ENCODE assay signal across 10 mouse cellular contexts in genomic region chr2:82053185-82053891, GRCm38 (mm10). TPM values are rescaled to one million over a fixed set of nuclear protein-coding genes. Genes with fewer than 3 reads are reported as not detected.
DNase-seq lines count a peak whose midpoint lies in the region; ATAC-seq and TF ChIP-seq lines count a peak whose summit lies in the region.
"Had no signal": no experiment of that assay in that cellular context is flagged by ENCODE, and none has a peak within 500 bp of the region (broad histone marks: within the 10 kb centered on the region; RNA-seq: fewer than 3 reads in every experiment).

Gene Zfp804a, plus strand, starts transcription at chr2:82053222.

- peak within 1 kb of the TSS; percentile 78 for H3K4me3 ChIP-seq in heart, embryonic 13.5 days
- peak within 1 kb of the TSS; percentile 82 for H3K4me3 ChIP-seq in cerebellum, adult 2 months (replicated peaks; ENCODE audit: insufficient read depth, low read depth, low read length)
- peak within 1 kb of the TSS; percentile 63 for H3K4me3 ChIP-seq in layer of hippocampus, adult 2 months
- H3K4me3 ChIP-seq in liver, embryonic 15.5 days (replicated peaks), result peak within 1 kb of the TSS; percentile 46

- H3K9ac ChIP-seq in heart, embryonic 13.5 days, result peak within 1 kb of the TSS; percentile 82
- H3K9ac ChIP-seq in liver, embryonic 15.5 days, result no peak within 1 kb of the TSS

- 1% methylated on average over 82 of the region's 82 CpGs for WGBS in heart, embryonic 13.5 days
- WGBS in cerebellum, adult 2 months, result under 1% methylated on average over 80 of the region's 82 CpGs
- WGBS in liver, embryonic 15.5 days (ENCODE audit: insufficient replicate concordance), result 1% methylated on average over 78 of the region's 82 CpGs

- intact Hi-C loops in heart, postnatal 25 days (cut with DNase I), result no loop called here

- no peak for ATAC-seq in heart, embryonic 13.5 days (ENCODE audit: extremely low read depth, insufficient number of reproducible peaks, low FRiP score, low TSS enrichment)
- ATAC-seq in liver, embryonic 15.5 days (ENCODE audit: insufficient read depth), result peak; percentile 22; the same call in 1 of the 2 replicates

- no peak for TF ChIP-seq POLR2A in cerebellum, adult 2 months (IDR thresholded peaks at IDR 0.05; ENCODE audit: borderline replicate concordance, insufficient read depth, low read length)

- peaks cover 11% of the 10 kb centered on the region for H3K4me1 ChIP-seq in heart, embryonic 13.5 days
- H3K4me1 ChIP-seq in cerebellum, adult 2 months (ENCODE audit: control insufficient read depth, insufficient read depth, low read length), result no peaks in the 10 kb centered on the region; the same call in 1 of the 2 replicates
- 0 out of 2 replicates have a peak, but pooled peaks cover 3% of the 10 kb centered on the region for H3K4me1 ChIP-seq in liver, embryonic 15.5 days (replicated peaks)

- no peak for TF ChIP-seq CTCF in cerebellum, adult 2 months (IDR thresholded peaks at IDR 0.05; ENCODE audit: borderline replicate concordance, insufficient read depth, low read depth, low read length)
- TF ChIP-seq CTCF in layer of hippocampus, adult 2 months (conservative IDR thresholded peaks at IDR 0.05), result 0 out of 2 replicates have a peak, but pooled peaks have one; percentile 12

- no peaks in the 10 kb centered on the region for H3K9me3 ChIP-seq in heart, embryonic 13.5 days
- H3K9me3 ChIP-seq in liver, embryonic 15.5 days (replicated peaks), result no peaks in the 10 kb centered on the region

- H3K27me3 ChIP-seq in heart, embryonic 13.5 days (replicated peaks), result peaks cover 30% of the 10 kb centered on the region
- no peaks in the 10 kb centered on the region for H3K27me3 ChIP-seq in cerebellum, adult 2 months (ENCODE audit: control insufficient read depth, insufficient read depth, low read length)
- H3K27me3 ChIP-seq in liver, embryonic 15.5 days, result peaks cover 38% of the 10 kb centered on the region

- peak within 1 kb of the TSS; percentile 97 for H3K4me2 ChIP-seq in heart, embryonic 13.5 days
- peak within 1 kb of the TSS; percentile 67 for H3K4me2 ChIP-seq in liver, embryonic 15.5 days

- no peak within 1 kb of the TSS for H3K27ac ChIP-seq in heart, embryonic 13.5 days (replicated peaks)
- peak within 1 kb of the TSS; percentile 85 for H3K27ac ChIP-seq in cerebellum, adult 2 months (ENCODE audit: insufficient read depth, low read length)
- H3K27ac ChIP-seq in layer of hippocampus, adult 2 months, result peak within 1 kb of the TSS; percentile 93
- H3K27ac ChIP-seq in liver, embryonic 15.5 days (replicated peaks), result no peak within 1 kb of the TSS

- DNase-seq in heart, postnatal 25 days (ENCODE audit: low spot score), result no peak
- DNase-seq in cerebellum, adult 2 months, result peak in 1 of 2 experiments; percentile 81
- DNase-seq in frontal cortex, postnatal 10 days (ENCODE audit: low spot score in 2 of 2), result peak; percentile 53 to 55
- DNase-seq in layer of hippocampus, adult 2 months (ENCODE audit: low spot score in 2 of 2), result peak; percentile 53 to 61
- peak; percentile 75 for DNase-seq in right cerebral cortex, postnatal 25 days
- DNase-seq in spleen, adult 18-20 months, result no peak

- no peaks in the 10 kb centered on the region for H3K36me3 ChIP-seq in heart, embryonic 13.5 days
- H3K36me3 ChIP-seq in liver, embryonic 15.5 days (replicated peaks), result no peaks in the 10 kb centered on the region

RNA-seq across cellular contexts. Expression of gene Zfp804a, which starts in this region (rescaled TPM):
- 0.33 and 0.41 TPM in 2 replicates for polyA plus RNA-seq in heart, embryonic 13.5 days (2015; fragmentation: Nextera tagmentation; extraction: Ambion mirVana)
- total RNA-seq in heart, postnatal 25 days (2021), result not detected
- polyA plus RNA-seq in cerebellum, adult 2 months (2012; rRNA removed), result 7.3 and 7.5 TPM in 2 replicates
- total RNA-seq in layer of hippocampus, adult 2 months (2021), result 10 to 100 TPM; 21.5 to 24.4 TPM
- not detected in 2 replicates for polyA plus RNA-seq in liver, embryonic 15.5 days (2015; fragmentation: Nextera tagmentation; extraction: Ambion mirVana)
- total RNA-seq: heart, postnatal 36 days; MEL had no signal

Comparison
In these comparisons a context has a peak if more than half of its experiments do, and no peak if none do; other contexts are left out.
1. RNA of gene Zfp804a (total RNA-seq): 21.5 to 24.4 TPM in layer of hippocampus, adult 2 months; not detected in heart, postnatal 25 days; every median in the first group is over 10 times any median in the second.
2. Peak in ATAC-seq, H3K4me3 ChIP-seq and H3K4me2 ChIP-seq in liver, embryonic 15.5 days; RNA of the gene not detected or under 1 TPM.
3. H3K27ac ChIP-seq: peak in cerebellum, adult 2 months (single experiment) and layer of hippocampus, adult 2 months (single experiment); none in heart, embryonic 13.5 days (single experiment) and liver, embryonic 15.5 days (single experiment).
4. DNase-seq: peak in frontal cortex, postnatal 10 days (2 of 2), layer of hippocampus, adult 2 months (2 of 2) and right cerebral cortex, postnatal 25 days (single experiment); none in heart, postnatal 25 days (single experiment) and spleen, adult 18-20 months (0 of 2).
5. Peak in every context shown above with its lines, with median percentiles within 50 percentile points of each other: H3K4me3 ChIP-seq.